Mouse (Mus musculus): Measurements from ENCODE around the gene Lama5. TPM values are rescaled to one million over a fixed set of nuclear protein-coding genes. Genes with fewer than 3 reads are reported as not detected.

Gene Lama5
- total RNA-seq, 1 experiment = 291 TPM

DNA sequence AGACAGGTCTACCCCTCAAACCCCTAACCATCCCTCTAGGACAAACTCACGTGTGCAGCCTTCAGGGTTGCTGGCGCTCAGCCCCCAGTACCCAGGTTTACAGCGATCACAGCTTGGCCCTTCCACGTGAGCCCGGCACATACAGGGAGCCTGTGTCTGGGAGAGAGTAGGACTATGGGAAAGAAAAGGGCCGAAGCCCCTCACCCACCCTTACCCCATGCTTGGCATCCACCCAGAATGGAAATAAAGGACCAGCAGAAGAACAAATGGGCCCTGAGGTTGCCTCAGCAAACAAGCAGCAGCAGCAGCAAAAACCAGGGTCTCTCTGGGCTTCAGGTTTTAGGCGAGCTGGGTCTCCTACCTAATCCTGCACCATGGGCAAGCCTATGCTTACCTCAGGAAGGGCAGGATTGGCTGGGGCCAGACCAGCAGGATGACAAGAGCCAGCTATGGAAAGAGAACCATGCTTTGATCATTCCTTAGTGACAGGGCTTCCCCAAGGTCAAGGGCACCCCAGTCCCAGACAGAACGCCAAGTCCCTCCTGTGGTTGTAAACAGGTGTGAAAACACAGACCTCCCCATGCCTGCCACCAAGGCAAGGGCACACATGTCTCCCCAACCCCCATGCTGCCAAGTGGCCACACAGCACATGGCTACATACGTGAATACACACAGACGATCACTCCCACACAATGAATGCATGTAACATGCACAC, 28.2 kb downstream of the Lama5 start:
- H3K9ac ChIP-seq (ENCODE audit: insufficient read depth, low read depth, low read length, poor library complexity, severe bottlenecking) = no peak overlapping the region
- TF ChIP-seq MAFK (IDR thresholded peaks at IDR 0.05; ENCODE audit: insufficient read depth, low read depth, low read length) (no peak), ZC3H11A (IDR thresholded peaks at IDR 0.05; ENCODE audit: borderline replicate concordance, low read depth, low read length) (no peak), ZNF384 (IDR thresholded peaks at IDR 0.05; ENCODE audit: low read depth, low read length) (no peak), HCFC1 (IDR thresholded peaks at IDR 0.05; ENCODE audit: borderline replicate concordance, insufficient read depth, low read length) (no peak), CHD2 (IDR thresholded peaks at IDR 0.05; ENCODE audit: low read depth, low read length) (no peak)
- no peak overlapping the region for H3K27ac ChIP-seq (ENCODE audit: insufficient read depth, low read depth, low read length, poor library complexity, severe bottlenecking)
- in situ Hi-C loops (cut with MboI; ENCODE audit: low sequenced_read_pairs in 2 of 2, unreplicated experiment in 2 of 2) = no loop called here
- DNase-seq (ENCODE audit: low read depth, low spot score) = no peak
- H3K9me3 ChIP-seq (ENCODE audit: control insufficient read depth, insufficient read depth, low read depth, low read length) = no peaks in the 10 kb centered on the region
- H3K4me3 ChIP-seq (ENCODE audit: insufficient read depth in 1 of 2, low read depth in 1 of 2, low read length in 2 of 2, poor library complexity in 1 of 2, severe bottlenecking in 1 of 2) = no peak overlapping the region
- peaks cover 87% of the 10 kb centered on the region for H3K36me3 ChIP-seq (ENCODE audit: control insufficient read depth, insufficient read depth, low read length, poor library complexity, severe bottlenecking)
- H3K4me1 ChIP-seq (ENCODE audit: control insufficient read depth in 2 of 2, insufficient read depth in 2 of 2, low read length in 2 of 2, poor library complexity in 1 of 2) = peaks cover 0 to 2% of the 10 kb centered on the region in 2 experiments; a peak in 1 of 4 replicates

DNA sequence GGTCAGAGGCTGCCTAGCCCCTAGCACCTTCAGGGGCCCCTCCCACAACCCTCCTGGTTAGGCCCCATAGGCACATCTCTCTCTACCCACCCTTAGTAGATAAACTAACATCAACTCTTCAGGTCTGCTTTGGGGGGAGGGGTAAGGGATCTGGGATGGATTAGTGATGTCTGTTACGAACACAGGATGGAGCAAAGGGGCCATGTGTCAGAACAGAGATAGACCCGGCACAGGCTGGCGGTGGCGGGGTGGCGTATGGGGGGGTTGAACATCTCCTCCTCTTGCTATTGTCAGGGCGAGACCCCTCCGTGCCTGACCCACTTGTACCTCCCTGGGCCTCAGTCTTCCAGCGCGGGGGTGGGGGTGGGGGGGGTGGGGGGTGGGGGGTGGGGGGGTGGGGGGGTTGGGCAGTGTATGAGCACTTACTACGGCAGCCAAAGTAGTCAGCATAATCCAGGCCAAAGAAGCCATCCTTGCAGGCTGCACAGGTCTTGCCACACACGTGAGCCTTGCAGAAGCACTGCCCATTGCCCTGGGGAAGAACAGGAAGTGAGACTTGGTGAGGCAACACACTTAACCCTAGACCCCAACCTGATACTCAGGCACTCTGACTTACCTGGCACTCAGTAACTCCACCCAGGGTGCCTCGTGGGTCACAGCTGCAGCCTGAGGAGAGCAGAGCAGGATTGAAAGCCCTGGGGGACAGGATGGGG, 28.9 kb downstream of the Lama5 start:
- Histone ChIP-seq H3K4me1 (ENCODE audit: control insufficient read depth in 2 of 2, insufficient read depth in 2 of 2, low read length in 2 of 2, poor library complexity in 1 of 2) (peaks cover 0 to 2% of the 10 kb centered on the region in 2 experiments; a peak in 1 of 4 replicates), H3K9ac (ENCODE audit: insufficient read depth, low read depth, low read length, poor library complexity, severe bottlenecking) (no peak overlapping the region), H3K4me3 (ENCODE audit: insufficient read depth in 1 of 2, low read depth in 1 of 2, low read length in 2 of 2, poor library complexity in 1 of 2, severe bottlenecking in 1 of 2) (no peak overlapping the region), H3K27ac (ENCODE audit: insufficient read depth, low read depth, low read length, poor library complexity, severe bottlenecking) (no peak overlapping the region), H3K9me3 (ENCODE audit: control insufficient read depth, insufficient read depth, low read depth, low read length) (no peaks in the 10 kb centered on the region), H3K36me3 (ENCODE audit: control insufficient read depth, insufficient read depth, low read length, poor library complexity, severe bottlenecking) (peaks cover 87% of the 10 kb centered on the region)
- TF ChIP-seq HCFC1 (IDR thresholded peaks at IDR 0.05; ENCODE audit: borderline replicate concordance, insufficient read depth, low read length) (no peak), CHD2 (IDR thresholded peaks at IDR 0.05; ENCODE audit: low read depth, low read length) (no peak), ZC3H11A (IDR thresholded peaks at IDR 0.05; ENCODE audit: borderline replicate concordance, low read depth, low read length) (no peak), MAFK (IDR thresholded peaks at IDR 0.05; ENCODE audit: insufficient read depth, low read depth, low read length) (no peak), ZNF384 (IDR thresholded peaks at IDR 0.05; ENCODE audit: low read depth, low read length) (no peak)
- peak; percentile 37 for DNase-seq (ENCODE audit: low read depth, low spot score)
- in situ Hi-C loops (cut with MboI; ENCODE audit: low sequenced_read_pairs in 2 of 2, unreplicated experiment in 2 of 2) = no loop called here

DNA sequence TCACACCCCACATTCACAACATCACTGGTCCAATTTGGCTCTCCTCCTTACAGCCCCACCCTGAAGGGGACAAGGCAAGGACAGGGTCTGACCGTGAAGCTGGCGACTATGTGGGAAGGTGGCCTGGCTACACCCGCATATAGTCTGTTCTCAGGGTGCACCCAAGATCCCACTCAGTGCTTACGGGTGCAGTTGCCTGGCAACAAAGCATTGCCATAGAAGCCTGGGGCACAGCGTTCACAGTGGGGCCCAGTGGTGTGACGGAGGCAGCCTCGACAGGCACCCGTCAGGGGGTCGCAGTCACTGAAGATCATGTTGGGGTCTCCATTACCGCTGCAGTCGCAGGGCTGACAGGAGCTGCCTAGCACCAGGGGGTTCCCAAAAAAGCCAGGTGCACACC, 38.3 kb downstream of the Lama5 start:
- no peaks in the 10 kb centered on the region for H3K9me3 ChIP-seq (ENCODE audit: control insufficient read depth, insufficient read depth, low read depth, low read length)
- DNase-seq (ENCODE audit: low read depth, low spot score) = no peak
- H3K27ac ChIP-seq (ENCODE audit: insufficient read depth, low read depth, low read length, poor library complexity, severe bottlenecking) = no peak overlapping the region
- H3K4me3 ChIP-seq (ENCODE audit: insufficient read depth in 1 of 2, low read depth in 1 of 2, low read length in 2 of 2, poor library complexity in 1 of 2, severe bottlenecking in 1 of 2) = no peak overlapping the region
- H3K4me1 ChIP-seq (ENCODE audit: control insufficient read depth in 2 of 2, insufficient read depth in 2 of 2, low read length in 2 of 2, poor library complexity in 1 of 2) = no peaks in the 10 kb centered on the region
- TF ChIP-seq HCFC1 (IDR thresholded peaks at IDR 0.05; ENCODE audit: borderline replicate concordance, insufficient read depth, low read length) (no peak), MAFK (IDR thresholded peaks at IDR 0.05; ENCODE audit: insufficient read depth, low read depth, low read length) (no peak), CHD2 (IDR thresholded peaks at IDR 0.05; ENCODE audit: low read depth, low read length) (no peak), ZC3H11A (IDR thresholded peaks at IDR 0.05; ENCODE audit: borderline replicate concordance, low read depth, low read length) (no peak), ZNF384 (IDR thresholded peaks at IDR 0.05; ENCODE audit: low read depth, low read length) (no peak)
- H3K36me3 ChIP-seq (ENCODE audit: control insufficient read depth, insufficient read depth, low read length, poor library complexity, severe bottlenecking) = peaks cover 95% of the 10 kb centered on the region
- no peak overlapping the region for H3K9ac ChIP-seq (ENCODE audit: insufficient read depth, low read depth, low read length, poor library complexity, severe bottlenecking)
- in situ Hi-C loops (cut with MboI; ENCODE audit: low sequenced_read_pairs in 2 of 2, unreplicated experiment in 2 of 2) = no loop called here

DNA sequence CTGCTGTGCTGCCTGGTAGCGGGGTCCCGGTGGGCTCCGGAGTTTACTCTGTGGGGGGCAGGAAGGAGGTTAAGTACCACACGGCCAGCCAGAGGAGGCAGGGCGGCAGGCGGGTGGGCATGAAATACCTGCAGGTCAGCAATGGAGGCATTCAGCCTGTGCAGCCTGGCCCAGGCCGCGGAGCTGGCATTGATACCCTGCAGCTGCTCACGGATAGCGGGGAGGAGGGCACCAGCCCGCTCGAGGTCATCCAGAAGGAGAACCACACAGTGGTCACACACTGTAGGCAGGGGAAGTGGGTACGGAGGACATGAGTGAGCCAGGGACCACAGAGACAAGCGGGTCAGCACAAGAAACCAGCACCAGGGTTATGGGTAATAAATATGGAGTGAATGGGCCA, 40.0 kb downstream of the Lama5 start:
- Histone ChIP-seq H3K4me3 (ENCODE audit: insufficient read depth in 1 of 2, low read depth in 1 of 2, low read length in 2 of 2, poor library complexity in 1 of 2, severe bottlenecking in 1 of 2) (no peak overlapping the region), H3K4me1 (ENCODE audit: control insufficient read depth in 2 of 2, insufficient read depth in 2 of 2, low read length in 2 of 2, poor library complexity in 1 of 2) (no peaks in the 10 kb centered on the region), H3K9me3 (ENCODE audit: control insufficient read depth, insufficient read depth, low read depth, low read length) (no peaks in the 10 kb centered on the region), H3K36me3 (ENCODE audit: control insufficient read depth, insufficient read depth, low read length, poor library complexity, severe bottlenecking) (peaks cover 95% of the 10 kb centered on the region), H3K9ac (ENCODE audit: insufficient read depth, low read depth, low read length, poor library complexity, severe bottlenecking) (no peak overlapping the region), H3K27ac (ENCODE audit: insufficient read depth, low read depth, low read length, poor library complexity, severe bottlenecking) (no peak overlapping the region)
- TF ChIP-seq CHD2 (IDR thresholded peaks at IDR 0.05; ENCODE audit: low read depth, low read length) (no peak), ZC3H11A (IDR thresholded peaks at IDR 0.05; ENCODE audit: borderline replicate concordance, low read depth, low read length) (no peak), ZNF384 (IDR thresholded peaks at IDR 0.05; ENCODE audit: low read depth, low read length) (no peak), MAFK (IDR thresholded peaks at IDR 0.05; ENCODE audit: insufficient read depth, low read depth, low read length) (no peak), HCFC1 (IDR thresholded peaks at IDR 0.05; ENCODE audit: borderline replicate concordance, insufficient read depth, low read length) (no peak)
- in situ Hi-C loops (cut with MboI; ENCODE audit: low sequenced_read_pairs in 2 of 2, unreplicated experiment in 2 of 2) = no loop called here
- DNase-seq (ENCODE audit: low read depth, low spot score) = no peak
